8 mouse cellular contexts compared by ENCODE assay signal in the genomic region with DNA sequence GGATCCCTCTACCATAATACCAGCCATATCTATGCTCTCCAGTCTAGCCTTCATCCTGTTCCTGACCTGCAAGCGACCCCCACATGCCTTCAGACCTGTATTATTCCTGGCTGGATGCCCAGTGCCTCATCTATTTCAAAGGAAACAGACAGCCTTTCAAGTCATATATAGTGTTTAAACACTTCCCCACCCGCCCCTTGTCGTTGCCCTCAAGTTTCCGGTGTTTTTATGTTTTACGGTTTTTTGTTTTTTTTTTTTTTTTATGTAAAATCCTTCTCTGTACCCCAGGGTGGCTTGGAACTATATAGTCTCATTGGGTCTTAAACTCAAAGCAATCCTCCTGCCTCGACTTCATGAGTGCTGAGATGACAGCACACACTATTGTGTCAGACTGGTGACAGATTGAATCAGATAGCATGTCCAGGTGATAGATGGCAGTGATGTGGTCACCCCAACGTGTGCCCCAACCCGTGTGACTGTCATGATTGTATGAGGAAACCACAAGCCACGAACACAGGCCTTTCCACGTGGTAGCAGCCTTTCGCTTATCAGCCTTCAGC. TPM values are rescaled to one million over a fixed set of nuclear protein-coding genes. Genes with fewer than 3 reads are reported as not detected.
DNase-seq lines count a peak whose midpoint lies in the region; ATAC-seq lines count a peak whose summit lies in the region.

No protein-coding gene starts in this region.

- H3K4me2 ChIP-seq in lung, embryonic 15.5 days, result peak overlapping the region; percentile 79
- H3K4me2 ChIP-seq in forebrain, embryonic 11.5 days (ENCODE audit: low read depth, low read length, severe bottlenecking), result peak overlapping the region; percentile 98; the same call in 1 of the 2 replicates
- peak overlapping the region; percentile 79; the same call in 1 of the 2 replicates for H3K4me2 ChIP-seq in limb, embryonic 11.5 days (ENCODE audit: low read depth, severe bottlenecking)
- H3K4me2 ChIP-seq in neural tube, embryonic 15.5 days, result peak overlapping the region; percentile 91

- H3K27me3 ChIP-seq in lung, embryonic 15.5 days, result no peaks in the 10 kb centered on the region
- no peaks in the 10 kb centered on the region for H3K27me3 ChIP-seq in forebrain, embryonic 11.5 days (ENCODE audit: control insufficient read depth, insufficient read depth, low read length)
- H3K27me3 ChIP-seq in limb, embryonic 11.5 days (ENCODE audit: control insufficient read depth, insufficient read depth, low read length), result no peaks in the 10 kb centered on the region
- no peaks in the 10 kb centered on the region for H3K27me3 ChIP-seq in neural tube, embryonic 15.5 days (replicated peaks)

- H3K9me3 ChIP-seq in lung, embryonic 15.5 days, result no peaks in the 10 kb centered on the region
- no peaks in the 10 kb centered on the region for H3K9me3 ChIP-seq in forebrain, embryonic 11.5 days (ENCODE audit: control insufficient read depth, low read length)
- no peaks in the 10 kb centered on the region for H3K9me3 ChIP-seq in limb, embryonic 11.5 days (ENCODE audit: control insufficient read depth, low read length)
- H3K9me3 ChIP-seq in neural tube, embryonic 15.5 days (replicated peaks), result no peaks in the 10 kb centered on the region

- no peak overlapping the region for H3K27ac ChIP-seq in lung, embryonic 15.5 days
- no peak overlapping the region for H3K27ac ChIP-seq in forebrain, embryonic 11.5 days (ENCODE audit: low read depth, low read length)
- H3K27ac ChIP-seq in limb, embryonic 11.5 days (replicated peaks; ENCODE audit: low read depth, low read length), result no peak overlapping the region
- H3K27ac ChIP-seq in neural tube, embryonic 15.5 days (replicated peaks), result no peak overlapping the region

- peak overlapping the region; percentile 66 for H3K4me3 ChIP-seq in lung, embryonic 15.5 days
- peak overlapping the region; percentile 73 for H3K4me3 ChIP-seq in forebrain, embryonic 11.5 days (ENCODE audit: low read depth, low read length)
- H3K4me3 ChIP-seq in limb, embryonic 11.5 days (ENCODE audit: low read depth, low read length), result no peak overlapping the region
- peak overlapping the region; percentile 72 for H3K4me3 ChIP-seq in neural tube, embryonic 15.5 days (replicated peaks)

- DNase-seq in lung, postnatal 25 days (ENCODE audit: low spot score), result no peak
- DNase-seq in forebrain, embryonic 11.5 days (ENCODE audit: low spot score), result no peak
- DNase-seq in limb, embryonic 11.5 days (ENCODE audit: low spot score), result no peak
- no peak for DNase-seq in right cerebral cortex, adult 18-20 months
- DNase-seq in gastrocnemius, postnatal 10 days, result no peak
- no peak for DNase-seq in ovary, adult 18-20 months (ENCODE audit: low spot score)

- H3K36me3 ChIP-seq in lung, embryonic 15.5 days, result no peaks in the 10 kb centered on the region
- no peaks in the 10 kb centered on the region for H3K36me3 ChIP-seq in forebrain, embryonic 11.5 days (ENCODE audit: control insufficient read depth, insufficient read depth, low read length)
- no peaks in the 10 kb centered on the region for H3K36me3 ChIP-seq in limb, embryonic 11.5 days (ENCODE audit: control insufficient read depth, insufficient read depth, low read length)
- no peaks in the 10 kb centered on the region for H3K36me3 ChIP-seq in neural tube, embryonic 15.5 days

- 15% methylated on average over 11 of the region's 11 CpGs for WGBS in lung, embryonic 15.5 days
- WGBS in forebrain, embryonic 11.5 days, result 74% methylated on average over 11 of the region's 11 CpGs
- WGBS in limb, embryonic 11.5 days, result 63% methylated on average over 11 of the region's 11 CpGs
- 68% methylated on average over 11 of the region's 11 CpGs for WGBS in neural tube, embryonic 15.5 days

- ATAC-seq in lung, embryonic 15.5 days (ENCODE audit: borderline replicate concordance, extremely low read depth, low FRiP score, low TSS enrichment), result no peak
- no peak for ATAC-seq in forebrain, embryonic 11.5 days (replicated peaks; ENCODE audit: low FRiP score)
- ATAC-seq in limb, embryonic 11.5 days (ENCODE audit: insufficient number of reproducible peaks, low FRiP score, low TSS enrichment, low read depth), result no peak
- no peak for ATAC-seq in neural tube, embryonic 15.5 days (ENCODE audit: low FRiP score)

- peaks cover 57% of the 10 kb centered on the region for H3K4me1 ChIP-seq in lung, embryonic 15.5 days
- peaks cover 9% of the 10 kb centered on the region; the same call in 1 of the 2 replicates for H3K4me1 ChIP-seq in forebrain, embryonic 11.5 days (replicated peaks; ENCODE audit: control insufficient read depth, insufficient read depth, low read length)
- H3K4me1 ChIP-seq in limb, embryonic 11.5 days (ENCODE audit: control insufficient read depth, insufficient read depth, low read length), result peaks cover 12% of the 10 kb centered on the region; the same call in 1 of the 2 replicates
- H3K4me1 ChIP-seq in neural tube, embryonic 15.5 days, result peaks cover 47% of the 10 kb centered on the region

- H3K9ac ChIP-seq in lung, embryonic 15.5 days, result no peak overlapping the region
- no peak overlapping the region for H3K9ac ChIP-seq in forebrain, embryonic 11.5 days (ENCODE audit: low read length)
- no peak overlapping the region for H3K9ac ChIP-seq in limb, embryonic 11.5 days (ENCODE audit: low read length)
- no peak overlapping the region for H3K9ac ChIP-seq in neural tube, embryonic 15.5 days (replicated peaks)

RNA-seq across cellular contexts. Expression of gene Stx1a, which starts 1.5 kb away (rescaled TPM):
- 11.9 and 13.2 TPM in 2 replicates for polyA plus RNA-seq in lung, embryonic 15.5 days (2015; fragmentation: Nextera tagmentation; extraction: Ambion mirVana)
- 11.2 and 14.9 TPM in 2 replicates for polyA plus RNA-seq in forebrain, embryonic 11.5 days (2014; fragmentation: Nextera tagmentation; extraction: Ambion mirVana)
- polyA plus RNA-seq in limb, embryonic 11.5 days (2014; fragmentation: Nextera tagmentation; extraction: Ambion mirVana), result 8.2 and 10.2 TPM in 2 replicates
- 118 and 141 TPM in 2 replicates for polyA plus RNA-seq in neural tube, embryonic 15.5 days (2015; fragmentation: Nextera tagmentation; extraction: Ambion mirVana)
- total RNA-seq in gastrocnemius, postnatal 10 days (2021), result 1 to 10 TPM; 2.0 to 5.1 TPM

RNA-seq across cellular contexts. Expression of gene Abhd11, which starts 15.8 kb away (rescaled TPM):
- polyA plus RNA-seq in lung, embryonic 15.5 days (2015; fragmentation: Nextera tagmentation; extraction: Ambion mirVana), result 66.7 and 66.9 TPM in 2 replicates
- polyA plus RNA-seq in forebrain, embryonic 11.5 days (2014; fragmentation: Nextera tagmentation; extraction: Ambion mirVana), result 38.9 and 39.1 TPM in 2 replicates
- polyA plus RNA-seq in limb, embryonic 11.5 days (2014; fragmentation: Nextera tagmentation; extraction: Ambion mirVana), result 27.8 and 28.5 TPM in 2 replicates
- polyA plus RNA-seq in neural tube, embryonic 15.5 days (2015; fragmentation: Nextera tagmentation; extraction: Ambion mirVana), result 73.0 and 77.0 TPM in 2 replicates
- total RNA-seq in gastrocnemius, postnatal 10 days (2021), result 10 to 100 TPM; 51.2 to 60.6 TPM

RNA-seq across cellular contexts. Expression of gene Cldn3, which starts 38.7 kb away (rescaled TPM):
- polyA plus RNA-seq in lung, embryonic 15.5 days (2015; fragmentation: Nextera tagmentation; extraction: Ambion mirVana), result 241 and 259 TPM in 2 replicates
- 4.4 and 7.3 TPM in 2 replicates for polyA plus RNA-seq in forebrain, embryonic 11.5 days (2014; fragmentation: Nextera tagmentation; extraction: Ambion mirVana)
- polyA plus RNA-seq in limb, embryonic 11.5 days (2014; fragmentation: Nextera tagmentation; extraction: Ambion mirVana), result 3.4 and 4.3 TPM in 2 replicates
- 0.96 and 16.8 TPM in 2 replicates for polyA plus RNA-seq in neural tube, embryonic 15.5 days (2015; fragmentation: Nextera tagmentation; extraction: Ambion mirVana)
- total RNA-seq in gastrocnemius, postnatal 10 days (2021), result not detected

RNA-seq across cellular contexts. Expression of gene Dnajc30, which starts 39.3 kb away (rescaled TPM):
- 29.1 and 31.7 TPM in 2 replicates for polyA plus RNA-seq in lung, embryonic 15.5 days (2015; fragmentation: Nextera tagmentation; extraction: Ambion mirVana)
- 26.2 and 27.1 TPM in 2 replicates for polyA plus RNA-seq in forebrain, embryonic 11.5 days (2014; fragmentation: Nextera tagmentation; extraction: Ambion mirVana)
- 33.3 and 34.1 TPM in 2 replicates for polyA plus RNA-seq in limb, embryonic 11.5 days (2014; fragmentation: Nextera tagmentation; extraction: Ambion mirVana)
- polyA plus RNA-seq in neural tube, embryonic 15.5 days (2015; fragmentation: Nextera tagmentation; extraction: Ambion mirVana), result 40.6 and 44.5 TPM in 2 replicates
- total RNA-seq in gastrocnemius, postnatal 10 days (2021), result 10 to 100 TPM; 22.4 to 23.3 TPM

RNA-seq across cellular contexts. Expression of gene Bud23, which starts 40.0 kb away (rescaled TPM):
- polyA plus RNA-seq in lung, embryonic 15.5 days (2015; fragmentation: Nextera tagmentation; extraction: Ambion mirVana), result 117 and 124 TPM in 2 replicates
- polyA plus RNA-seq in forebrain, embryonic 11.5 days (2014; fragmentation: Nextera tagmentation; extraction: Ambion mirVana), result 142 and 148 TPM in 2 replicates
- 156 and 157 TPM in 2 replicates for polyA plus RNA-seq in limb, embryonic 11.5 days (2014; fragmentation: Nextera tagmentation; extraction: Ambion mirVana)
- polyA plus RNA-seq in neural tube, embryonic 15.5 days (2015; fragmentation: Nextera tagmentation; extraction: Ambion mirVana), result 75.0 and 87.9 TPM in 2 replicates
- 10 to 100 TPM; 28.6 to 30.3 TPM for total RNA-seq in gastrocnemius, postnatal 10 days (2021)

Comparison
In these comparisons a context has a peak if more than half of its experiments do, and no peak if none do; other contexts are left out.
1. RNA of gene Cldn3, which starts 38.7 kb away (polyA plus RNA-seq): 241 to 259 TPM in lung, embryonic 15.5 days; 4.4 to 7.3 TPM in forebrain, embryonic 11.5 days, 3.4 to 4.3 TPM in limb, embryonic 11.5 days and 0.96 to 16.8 TPM in neural tube, embryonic 15.5 days; every median in the first group is over 10 times any median in the second.
2. Peak in every context shown above with its lines, with median percentiles within 50 percentile points of each other: H3K4me2 ChIP-seq.